Mouse (Mus musculus) kidney, adult 2 months (tissue): Measurements from ENCODE around the gene Ncapd2.

ENCODE experiments used
- CTCF ChIP-seq: fragments of 200-500 bp; conservative IDR thresholded peaks from 2 replicates; pipeline ENCODE4 v1.5.1; 2011; ENCODE audit warnings: low read depth, mild to moderate bottlenecking, control low read depth, low read length, moderate library complexity, mixed read lengths; ENCODE audit not compliant: insufficient read depth, insufficient read length
- POLR2A ChIP-seq: fragments of 200-500 bp; IDR thresholded peaks from one replicate; pipeline ENCODE4 v1.6.1; 2011; ENCODE audit warnings: low read depth, low read length, control low read depth

GRCm38 (mm10) chr6:125147329-125147728 lies 44.2 kb downstream of the Ncapd2 start:
- no peak for TF ChIP-seq CTCF
- TF ChIP-seq POLR2A: no peak
